Mouse (Mus musculus): ENCODE data around the gene Hdac4.

GRCm38 (mm10) chr1:92099502-92099901, 96.0 kb downstream of the Hdac4 start:
- no peak for TF ChIP-seq CTCF (IDR thresholded peaks at IDR 0.05; ENCODE audit: low read depth, low read length)
- no peak for TF ChIP-seq POLR2A (IDR thresholded peaks at IDR 0.05; ENCODE audit: borderline replicate concordance, low read depth, low read length)

Data from bone marrow macrophage, adult 2 months (primary cell).